Mouse (Mus musculus) E14TG2a.4 (cell line): ENCODE results near the gene Sf3a2.
A peak's percentile ranks its signal among the peaks of the same experiment; 100 is the strongest.

Experiments
- CTCF ChIP-seq: conservative IDR thresholded peaks from 2 replicates; pipeline ENCODE4 v1.5.1; 2014; ENCODE audit warnings: low read length
- NANOG ChIP-seq: IDR thresholded peaks from 2 replicates; pipeline ENCODE4 v1.6.1; 2014; ENCODE audit warnings: borderline replicate concordance, low read length, mixed read lengths
- POU5F1 ChIP-seq: IDR thresholded peaks from 2 replicates; pipeline ENCODE4 v1.6.1; 2014; ENCODE audit warnings: low read length, borderline replicate concordance

- TF ChIP-seq CTCF: peak; percentile 6; the same call in 1 of the 2 replicates
- TF ChIP-seq NANOG: no peak
- TF ChIP-seq POU5F1: no peak
Observed at GRCm38 (mm10) chr10:80814800-80815199, 16.8 kb downstream of the Sf3a2 start.
